Mouse (Mus musculus) CH12.LX (cell line): ENCODE data around the gene Fbxo41. TPM values are rescaled to one million over a fixed set of nuclear protein-coding genes. Genes with fewer than 3 reads are reported as not detected.

Experiments used
- DNase-seq: peaks from one replicate; pipeline ENCODE4 v3.0.0-alpha.2; 2013; ENCODE audit errors: extremely low read depth
- H3K27ac ChIP-seq: 2 replicates; pipeline ENCODE4 v1.5.1; 2012; ENCODE audit warnings: low read depth, mild to moderate bottlenecking, control low read depth, moderate library complexity; ENCODE audit not compliant: insufficient read depth
- H3K27me3 ChIP-seq: replicated peaks from 2 replicates; pipeline ENCODE3; 2012; ENCODE audit warnings: inconsistent platforms
- H3K36me3 ChIP-seq, 2 experiments: replicated peaks in 1 of 2; 2 replicates each; pipeline versions ENCODE3 to v1.6.1; 2012; ENCODE audit warnings: inconsistent platforms in 1 of 2, low read length in 1 of 2, mild to moderate bottlenecking in 1 of 2, mixed read lengths in 1 of 2, moderate library complexity in 1 of 2; ENCODE audit not compliant: control insufficient read depth in 1 of 2, insufficient read depth in 1 of 2
- H3K4me1 ChIP-seq, 2 experiments: 2 replicates each; pipeline ENCODE4 v1.6.1; 2012; ENCODE audit warnings: inconsistent platforms in 1 of 2, moderate library complexity in 1 of 2; ENCODE audit not compliant: insufficient read depth in 2 of 2, control insufficient read depth in 1 of 2
- H3K4me2 ChIP-seq: 2 replicates; pipeline ENCODE4 v1.6.1; 2012; ENCODE audit warnings: low read depth, mild to moderate bottlenecking, control low read depth; ENCODE audit not compliant: poor library complexity, insufficient read depth, severe bottlenecking
- H3K4me3 ChIP-seq, 3 experiments: fragments of 150-350 bp in 1 of 3; sonication (generic) in 1 of 3; replicated peaks in 1 of 3; 2 replicates each; pipeline versions ENCODE3 to v1.5.1; 2011 to 2012; ENCODE audit warnings: low read depth in 2 of 3, low read length in 2 of 3, mild to moderate bottlenecking in 2 of 3, moderate library complexity in 2 of 3, control low read depth in 1 of 3, improper control_type of control experiment in 1 of 3, inconsistent platforms in 1 of 3, mixed read lengths in 1 of 3; ENCODE audit not compliant: poor library complexity in 1 of 3
- H3K79me2 ChIP-seq: replicated peaks from 2 replicates; pipeline ENCODE4 v1.6.1; 2012; ENCODE audit warnings: mild to moderate bottlenecking, moderate library complexity; ENCODE audit not compliant: control insufficient read depth, poor library complexity, insufficient read depth, severe bottlenecking; ENCODE audit errors: extremely low read depth
- H3K9ac ChIP-seq: 2 replicates; pipeline ENCODE4 v1.6.1; 2012; ENCODE audit warnings: low read depth, mild to moderate bottlenecking, control low read depth, moderate library complexity; ENCODE audit not compliant: insufficient read depth
- H3K9me3 ChIP-seq: replicated peaks from 2 replicates; pipeline ENCODE3; 2012; ENCODE audit warnings: low read length, inconsistent platforms, mixed read lengths
- CHD1 ChIP-seq: IDR thresholded peaks from 2 replicates; pipeline ENCODE4 v1.6.1; 2012; ENCODE audit warnings: low read depth, low read length, improper control_type of control experiment, inconsistent platforms
- CHD2 ChIP-seq: IDR thresholded peaks from 2 replicates; pipeline ENCODE4 v1.6.1; 2011; ENCODE audit warnings: low read length, improper control_type of control experiment
- CTCF ChIP-seq, 2 experiments: IDR thresholded peaks in 1 of 2; conservative IDR thresholded peaks in 1 of 2; 2 replicates each; pipeline ENCODE4 v1.5.1; 2011 to 2012; ENCODE audit warnings: low read depth in 2 of 2, low read length in 2 of 2, improper control_type of control experiment in 1 of 2, inconsistent platforms in 1 of 2, mild to moderate bottlenecking in 1 of 2, moderate library complexity in 1 of 2
- E2F4 ChIP-seq: IDR thresholded peaks from 2 replicates; pipeline ENCODE4 v1.6.1; 2011; ENCODE audit warnings: low read depth, low read length, improper control_type of control experiment; ENCODE audit not compliant: insufficient replicate concordance
- ELF1 ChIP-seq: IDR thresholded peaks from 2 replicates; pipeline ENCODE4 v1.6.1; 2014; ENCODE audit warnings: low read depth, mild to moderate bottlenecking, inconsistent platforms, low read length, improper control_type of control experiment
- EP300 ChIP-seq: IDR thresholded peaks from 2 replicates; pipeline ENCODE4 v1.6.1; 2011; ENCODE audit warnings: low read length, improper control_type of control experiment
- ETS1 ChIP-seq: conservative IDR thresholded peaks from 2 replicates; pipeline ENCODE4 v1.6.1; 2012; ENCODE audit warnings: low read depth, mild to moderate bottlenecking, inconsistent platforms, low read length, improper control_type of control experiment, moderate library complexity
- HCFC1 ChIP-seq: IDR thresholded peaks from 2 replicates; pipeline ENCODE4 v1.6.1; 2012; ENCODE audit warnings: low read depth, mild to moderate bottlenecking, inconsistent platforms, low read length, improper control_type of control experiment
- IRF4 ChIP-seq: IDR thresholded peaks from 2 replicates; pipeline ENCODE4 v1.6.1; 2014; ENCODE audit warnings: low read depth, mild to moderate bottlenecking, inconsistent platforms, low read length, improper control_type of control experiment
- MAX ChIP-seq: IDR thresholded peaks from 2 replicates; pipeline ENCODE4 v1.6.1; 2011; ENCODE audit warnings: low read length, improper control_type of control experiment
- MAZ ChIP-seq: IDR thresholded peaks from 2 replicates; pipeline ENCODE4 v1.6.1; 2012; ENCODE audit warnings: low read depth, mild to moderate bottlenecking, inconsistent platforms, low read length, improper control_type of control experiment, moderate library complexity
- MEF2A ChIP-seq: IDR thresholded peaks from 2 replicates; pipeline ENCODE4 v1.6.1; 2014; ENCODE audit warnings: low read depth, mild to moderate bottlenecking, inconsistent platforms, low read length, improper control_type of control experiment, borderline replicate concordance
- NELFE ChIP-seq: IDR thresholded peaks from 2 replicates; pipeline ENCODE4 v1.6.1; 2011; ENCODE audit warnings: low read depth, low read length, improper control_type of control experiment
- NRF1 ChIP-seq: IDR thresholded peaks from 2 replicates; pipeline ENCODE4 v1.6.1; 2014; ENCODE audit warnings: low read depth, mild to moderate bottlenecking, inconsistent platforms, low read length, improper control_type of control experiment, moderate library complexity
- POLR2AphosphoS2 ChIP-seq: IDR thresholded peaks from 2 replicates; pipeline ENCODE4 v1.6.1; 2011; ENCODE audit warnings: low read depth, low read length, improper control_type of control experiment
- RCOR1 ChIP-seq: conservative IDR thresholded peaks from 2 replicates; pipeline ENCODE4 v1.6.1; 2012; ENCODE audit warnings: low read depth, mild to moderate bottlenecking, inconsistent platforms, low read length, improper control_type of control experiment
- SIN3A ChIP-seq: IDR thresholded peaks from 2 replicates; pipeline ENCODE4 v1.6.1; 2012; ENCODE audit warnings: low read length, improper control_type of control experiment, inconsistent platforms
- SMC3 ChIP-seq: IDR thresholded peaks from 2 replicates; pipeline ENCODE4 v1.6.1; 2011; ENCODE audit warnings: low read depth, low read length, improper control_type of control experiment
- TCF12 ChIP-seq: IDR thresholded peaks from 2 replicates; pipeline ENCODE4 v1.6.1; 2014; ENCODE audit warnings: low read depth, mild to moderate bottlenecking, inconsistent platforms, low read length, improper control_type of control experiment
- UBTF ChIP-seq: IDR thresholded peaks from 2 replicates; pipeline ENCODE4 v1.6.1; 2012; ENCODE audit warnings: low read depth, mild to moderate bottlenecking, inconsistent platforms, low read length, improper control_type of control experiment, moderate library complexity
- ZC3H11A ChIP-seq: IDR thresholded peaks from 2 replicates; pipeline ENCODE4 v1.6.1; 2012; ENCODE audit warnings: low read depth, mild to moderate bottlenecking, inconsistent platforms, low read length, improper control_type of control experiment
- ZNF384 ChIP-seq: IDR thresholded peaks from 2 replicates; pipeline ENCODE4 v1.6.1; 2012; ENCODE audit warnings: low read depth, low read length, improper control_type of control experiment, inconsistent platforms
- dilution Hi-C: fragments of 300-500 bp; cut with MboI; formaldehyde crosslinking; loops from 2 replicates; pipeline ENCODE4 v1.14.3; 2020; ENCODE audit warnings: low sequenced_read_pairs; ENCODE audit not compliant: extremely low pct_unique_long_range_greater_than_20kb, extremely low pct_ligation_motif_present
- in situ Hi-C: fragments of 300-500 bp; cut with MboI; formaldehyde crosslinking; loops from 3 replicates; pipeline ENCODE4 v1.14.3; 2019; ENCODE audit warnings: low sequenced_read_pairs, low pct_ligation_motif_present, low pct_unique_long_range_greater_than_20kb, mixed read lengths
- polyA plus RNA-seq: library from polyadenylated mRNA; unstranded; fragments of >175 nt; gene quantifications from 2 replicates; pipeline ENCODE4 v1.2.1, GENCODE M21; 2012; ENCODE audit warnings: low read depth; ENCODE audit not compliant: insufficient read length
- total RNA-seq, 2 experiments: library from RNA; depleted of rRNA; stranded (reverse); fragments of 300-350 nt in 1 of 2; fragments of >200 nt in 1 of 2; gene quantifications; 2 replicates each; pipeline ENCODE4 v1.2.3; 2012 to 2014

Fbxo41 gene
- total and polyA plus RNA-seq, 3 experiments, result 0.04 TPM; not detected in 2

DNA sequence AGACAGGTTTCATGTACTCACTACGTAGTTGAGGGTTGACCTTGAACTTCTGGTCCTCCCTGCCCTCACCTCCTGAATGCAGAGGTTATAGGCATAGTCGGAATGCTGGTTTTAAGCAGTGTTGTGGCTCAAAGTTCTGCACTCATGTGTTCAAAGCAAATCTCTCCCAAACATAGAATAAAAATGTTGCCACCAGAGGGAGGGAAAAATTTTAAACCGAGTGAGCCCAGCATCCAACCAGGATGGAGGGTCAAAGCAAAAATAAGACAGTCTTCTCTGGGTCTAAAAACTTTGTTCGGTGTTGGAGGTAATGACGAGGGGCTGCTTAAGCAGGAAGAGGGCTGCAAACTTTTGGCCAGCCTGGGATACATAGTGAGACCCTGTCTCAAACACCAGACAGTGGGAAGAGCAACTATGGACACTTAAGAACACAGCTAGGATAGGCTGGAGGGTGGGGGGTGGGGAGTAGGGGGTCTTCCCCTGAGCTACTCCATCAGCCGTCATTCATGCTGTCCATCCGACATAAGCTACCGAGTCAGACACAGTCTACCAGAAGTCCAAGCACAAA, 71.4 kb downstream of the Fbxo41 start:
- DNase-seq, result no peak
- peaks cover 0 to 5% of the 10 kb centered on the region in 2 experiments for H3K36me3 ChIP-seq
- H3K9ac ChIP-seq, result peak overlapping the region; percentile 34
- dilution Hi-C loops (no loop called here), in situ Hi-C loops (no loop called here)
- peak overlapping the region; percentile 91 to 100 (median 99) for H3K4me3 ChIP-seq
- TF ChIP-seq MEF2A (no peak), POLR2AphosphoS2 (no peak), NRF1 (no peak), SMC3 (no peak), ZC3H11A (no peak), MAZ (no peak), E2F4 (no peak), CHD1 (no peak), SIN3A (no peak), TCF12 (no peak), ZNF384 (no peak)
- H3K27me3 ChIP-seq, result peaks cover 29% of the 10 kb centered on the region
- peak overlapping the region; percentile 62 for H3K4me2 ChIP-seq
- peaks cover 2 to 37% of the 10 kb centered on the region in 2 experiments; a peak in 3 of 4 replicates for H3K4me1 ChIP-seq
- no peak overlapping the region for H3K27ac ChIP-seq
- H3K79me2 ChIP-seq, result peaks cover 41% of the 10 kb centered on the region
- H3K9me3 ChIP-seq, result no peaks in the 10 kb centered on the region

DNA sequence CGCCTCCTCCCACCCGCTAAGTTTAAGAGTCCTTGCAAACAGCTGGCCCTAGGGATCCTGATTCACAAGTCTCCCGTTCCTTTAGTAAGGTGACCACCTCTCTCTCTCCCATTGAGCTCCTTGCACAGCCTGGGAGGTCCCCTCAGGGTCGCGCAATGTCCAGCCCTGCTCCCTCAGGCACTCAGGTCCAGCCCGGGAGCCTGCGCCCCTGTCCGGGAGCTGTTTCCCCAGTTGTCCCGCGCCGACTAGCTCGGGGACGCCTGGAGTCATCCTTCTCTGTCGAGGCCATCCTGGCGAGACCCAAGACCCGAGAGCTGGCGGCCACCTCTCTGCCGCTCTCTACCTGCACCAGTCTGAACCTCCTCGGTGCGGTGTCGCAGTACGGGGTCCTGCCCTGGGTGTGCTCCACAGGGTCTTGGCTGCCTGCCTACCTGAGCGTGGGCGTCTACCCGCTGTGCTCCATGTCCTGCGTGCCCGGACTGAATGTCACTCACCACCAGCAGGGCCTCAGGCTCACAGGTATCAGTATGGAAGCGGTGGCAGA, 78.9 kb downstream of the Fbxo41 start, which contains the start of gene Noto:
Gene Noto (plus strand): TSS at position 51 of the 544 bp plus-strand sequence.
- Histone ChIP-seq H3K27me3 (peaks cover 74% of the 10 kb centered on the region), H3K27ac (no peak within 1 kb of the TSS), H3K4me2 (no peak within 1 kb of the TSS), H3K36me3 (no peaks in the 10 kb centered on the region), H3K4me3 (no peak within 1 kb of the TSS), H3K79me2 (no peaks in the 10 kb centered on the region), H3K9ac (no peak within 1 kb of the TSS), H3K9me3 (no peaks in the 10 kb centered on the region), H3K4me1 (no peaks in the 10 kb centered on the region)
- in situ Hi-C loops (no loop called here), dilution Hi-C loops (no loop called here)
- no peak for DNase-seq
- TF ChIP-seq NELFE, result no peak
- TF ChIP-seq EP300, result no peak
- TF ChIP-seq ZNF384, result no peak
- TF ChIP-seq UBTF, result no peak
- TF ChIP-seq CTCF (conservative IDR thresholded peaks at IDR 0.05 in 1 of 2, IDR thresholded peaks at IDR 0.05 in 1 of 2; ENCODE audit: low read depth in 2 of 2, low read length in 2 of 2), result no peak
- TF ChIP-seq ETS1, result no peak
- TF ChIP-seq SMC3, result no peak
- no peak for TF ChIP-seq ELF1
- TF ChIP-seq ZC3H11A, result no peak
- no peak for TF ChIP-seq IRF4
- no peak for TF ChIP-seq MAX
- TF ChIP-seq CHD2, result no peak
- TF ChIP-seq RCOR1, result no peak
- no peak for TF ChIP-seq CHD1
- no peak for TF ChIP-seq HCFC1
- TF ChIP-seq NRF1, result no peak

Other genes with a start within 250 kb of the Fbxo41 start
- gene Sfxn5, start 169.6 kb downstream of the Fbxo41 start, total RNA-seq (2012; rRNA removed), result 0.55 and 0.63 TPM in 2 replicates
- gene Sfxn5, start 169.6 kb downstream of the Fbxo41 start, total RNA-seq (2014; rRNA removed), result 0.66 and 0.88 TPM in 2 replicates
- 0.93 and 1.4 TPM in 2 replicates for gene Sfxn5, start 169.6 kb downstream of the Fbxo41 start, polyA plus RNA-seq
- gene Rab11fip5, start 128.4 kb downstream of the Fbxo41 start, total RNA-seq (2012; rRNA removed), result 0.13 and 0.30 TPM in 2 replicates
- 0.11 and 0.13 TPM in 2 replicates for gene Rab11fip5, start 128.4 kb downstream of the Fbxo41 start, total RNA-seq (2014; rRNA removed)
- 0.17 TPM in 1 of 2 replicates, not detected in the other for gene Rab11fip5, start 128.4 kb downstream of the Fbxo41 start, polyA plus RNA-seq
- gene Noto, start 79.1 kb downstream of the Fbxo41 start, total RNA-seq (2012; rRNA removed), result not detected in 2 replicates
- gene Noto, start 79.1 kb downstream of the Fbxo41 start, total RNA-seq (2014; rRNA removed), result not detected in 2 replicates
- not detected in 2 replicates for gene Noto, start 79.1 kb downstream of the Fbxo41 start, polyA plus RNA-seq
- 68.1 and 84.0 TPM in 2 replicates for gene Smyd5, start 71.0 kb downstream of the Fbxo41 start, total RNA-seq (2012; rRNA removed)
- gene Smyd5, start 71.0 kb downstream of the Fbxo41 start, total RNA-seq (2014; rRNA removed), result 75.5 and 77.5 TPM in 2 replicates
- 109 and 111 TPM in 2 replicates for gene Smyd5, start 71.0 kb downstream of the Fbxo41 start, polyA plus RNA-seq
- 484 and 566 TPM in 2 replicates for gene Cct7, start 51.5 kb downstream of the Fbxo41 start, total RNA-seq (2012; rRNA removed)
- 483 and 577 TPM in 2 replicates for gene Cct7, start 51.5 kb downstream of the Fbxo41 start, total RNA-seq (2014; rRNA removed)
- gene Cct7, start 51.5 kb downstream of the Fbxo41 start, polyA plus RNA-seq, result 505 and 599 TPM in 2 replicates
- gene Pradc1, start 51.0 kb downstream of the Fbxo41 start, total RNA-seq (2012; rRNA removed), result 11.0 and 18.0 TPM in 2 replicates
- gene Pradc1, start 51.0 kb downstream of the Fbxo41 start, total RNA-seq (2014; rRNA removed), result 18.8 and 19.9 TPM in 2 replicates
- gene Pradc1, start 51.0 kb downstream of the Fbxo41 start, polyA plus RNA-seq, result 16.3 and 18.2 TPM in 2 replicates
- gene Egr4, start 10.6 kb upstream of the Fbxo41 start, total RNA-seq (2012; rRNA removed), result not detected in 2 replicates
- not detected in 2 replicates for gene Egr4, start 10.6 kb upstream of the Fbxo41 start, total RNA-seq (2014; rRNA removed)
- gene Egr4, start 10.6 kb upstream of the Fbxo41 start, polyA plus RNA-seq, result not detected in 2 replicates
- 3.6 and 3.9 TPM in 2 replicates for gene Alms1, start 84.5 kb upstream of the Fbxo41 start, total RNA-seq (2012; rRNA removed)
- gene Alms1, start 84.5 kb upstream of the Fbxo41 start, total RNA-seq (2014; rRNA removed), result 2.3 and 2.4 TPM in 2 replicates
- gene Alms1, start 84.5 kb upstream of the Fbxo41 start, polyA plus RNA-seq, result 2.5 and 2.8 TPM in 2 replicates
- gene Nat8f7, start 210.2 kb upstream of the Fbxo41 start, total RNA-seq (2012; rRNA removed), result not detected in 2 replicates
- gene Nat8f7, start 210.2 kb upstream of the Fbxo41 start, total RNA-seq (2014; rRNA removed), result not detected in 2 replicates
- gene Nat8f7, start 210.2 kb upstream of the Fbxo41 start, polyA plus RNA-seq, result not detected in 2 replicates